Mouse (Mus musculus) layer of hippocampus, postnatal 10 days (tissue): ENCODE measurements around the gene Klrb1f. TPM values are rescaled to one million over a fixed set of nuclear protein-coding genes. Genes with fewer than 3 reads are reported as not detected.
"Not testable (repeated sequence)": the region's sequence is repeated elsewhere in the genome, so short reads cannot be mapped to it uniquely, and the experiment has no call there.

ENCODE experiments used
- DNase-seq, 2 experiments: peaks; one replicate each; pipeline ENCODE4 v3.0.0; 2021; ENCODE audit warnings: low spot score in 2 of 2
- long read RNA-seq: library from polyadenylated mRNA; stranded (forward); transcript quantifications from one replicate; pipeline ENCODE4 v2.0.0, GENCODE M21; 2023
- total RNA-seq, 2 experiments: library from RNA; stranded (reverse); gene quantifications; 2 replicates each; pipeline ENCODE4 v1.2.3; 2021

Gene Klrb1f
- total RNA-seq = not detected
- long read RNA-seq = 0 reads

DNA sequence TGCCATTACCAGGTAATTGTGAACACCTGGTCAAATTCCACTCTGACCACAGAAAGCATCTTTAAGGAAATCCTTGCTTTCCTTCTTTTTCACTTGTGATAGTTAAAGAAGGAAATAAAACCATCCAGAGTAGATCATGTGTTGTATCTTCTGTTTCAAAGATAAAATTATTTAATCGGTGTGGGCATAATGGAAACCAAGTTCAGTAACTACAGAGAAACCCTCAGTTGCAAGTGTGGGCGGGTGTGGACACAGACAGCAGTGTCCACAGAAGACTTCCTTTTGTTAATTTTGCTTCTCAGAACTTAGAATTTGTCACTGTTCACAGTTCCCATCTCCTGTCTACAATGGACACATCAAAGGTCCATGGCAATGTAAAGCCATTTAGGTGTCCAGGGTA is at the start of gene Klrb1f:
Gene Klrb1f, plus strand, starts transcription at position 301 of the 400 bp plus-strand sequence.
- no peak for DNase-seq

DNA sequence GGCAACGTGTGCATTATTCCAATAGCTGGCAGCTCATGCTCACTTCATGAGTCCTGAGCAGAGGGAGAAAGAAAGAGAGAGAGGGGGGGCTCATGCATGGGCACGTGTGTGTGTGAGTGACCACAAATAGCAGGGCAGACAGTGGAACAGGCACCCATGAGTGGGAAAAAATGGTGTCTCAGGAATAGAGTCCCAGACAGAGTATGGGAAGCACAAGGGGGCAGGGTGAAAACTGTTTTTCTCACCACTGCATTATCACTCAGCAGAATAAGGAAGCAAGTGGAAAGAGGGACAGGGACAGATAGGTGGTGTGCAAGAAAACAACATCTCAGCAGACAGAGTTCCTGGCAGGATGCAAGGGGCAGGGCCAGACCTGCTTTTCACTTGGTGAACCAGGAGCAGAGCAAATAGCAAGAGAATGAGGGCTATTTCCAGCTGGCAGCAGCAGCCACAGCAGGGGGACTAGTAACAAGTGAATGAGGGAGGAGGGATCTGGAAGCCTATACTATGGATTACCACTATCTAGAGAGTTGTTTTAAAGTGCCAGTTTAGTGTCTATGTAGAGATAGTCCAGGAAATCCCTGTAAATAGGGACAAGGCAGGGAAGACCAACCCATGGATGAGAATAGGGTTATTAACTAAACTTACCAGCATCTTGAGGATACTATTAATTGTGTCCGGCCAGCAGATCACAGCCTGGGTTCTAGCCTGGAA is 49.5 kb upstream of the Klrb1f start:
- DNase-seq = no peak

DNA sequence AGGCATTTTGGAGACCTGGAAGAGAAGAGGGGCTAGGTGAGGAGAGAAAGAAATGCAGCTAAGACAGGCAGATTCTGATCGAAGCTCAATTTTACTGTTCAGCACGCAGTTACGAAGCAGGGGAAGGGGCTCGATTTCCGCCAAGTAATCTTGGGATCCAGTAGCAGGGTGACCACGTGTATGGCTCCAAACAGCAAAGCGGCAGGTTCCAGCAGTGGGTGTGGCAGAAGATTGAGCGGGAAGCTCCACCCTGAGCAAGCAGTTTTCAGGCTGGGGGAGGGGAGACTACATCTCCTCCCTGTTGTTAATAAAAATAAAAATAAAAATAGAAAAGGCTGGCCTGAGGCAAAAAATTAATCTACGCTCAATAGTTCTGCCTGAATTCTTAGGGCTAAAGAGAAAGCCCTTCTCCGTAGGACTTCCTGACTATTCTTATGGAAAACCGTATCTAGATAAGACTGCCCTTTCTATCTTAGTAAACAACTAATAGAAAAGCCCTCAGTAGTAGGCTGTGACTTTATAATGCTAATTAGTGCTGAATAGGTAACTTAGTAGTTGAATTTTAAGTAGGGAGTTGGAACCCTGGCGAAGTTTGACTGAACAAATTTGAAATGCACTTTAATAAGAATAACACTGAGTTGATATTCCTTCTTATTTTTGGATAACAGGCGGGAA is 48.8 kb upstream of the Klrb1f start:
- no peak for DNase-seq

DNA sequence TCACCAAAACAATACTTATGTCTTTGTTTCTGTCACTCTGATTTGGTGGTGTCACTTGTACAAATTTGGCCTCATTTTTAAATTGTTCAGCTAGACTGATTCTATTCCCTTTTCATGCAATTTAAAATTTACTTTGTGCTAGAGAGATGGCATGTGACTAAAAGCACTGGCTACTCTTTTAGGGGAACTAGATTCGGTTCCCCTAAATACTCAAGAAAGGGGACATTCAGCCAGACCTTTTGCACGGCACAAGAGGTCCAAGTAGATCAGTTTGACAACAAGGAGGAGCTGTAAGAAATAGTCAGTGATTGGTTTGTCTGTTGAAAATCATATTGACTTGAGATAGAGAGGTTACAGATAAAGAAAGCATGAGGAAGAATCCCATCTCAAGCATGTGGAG is 44.3 kb upstream of the Klrb1f start:
- no peak for DNase-seq

DNA sequence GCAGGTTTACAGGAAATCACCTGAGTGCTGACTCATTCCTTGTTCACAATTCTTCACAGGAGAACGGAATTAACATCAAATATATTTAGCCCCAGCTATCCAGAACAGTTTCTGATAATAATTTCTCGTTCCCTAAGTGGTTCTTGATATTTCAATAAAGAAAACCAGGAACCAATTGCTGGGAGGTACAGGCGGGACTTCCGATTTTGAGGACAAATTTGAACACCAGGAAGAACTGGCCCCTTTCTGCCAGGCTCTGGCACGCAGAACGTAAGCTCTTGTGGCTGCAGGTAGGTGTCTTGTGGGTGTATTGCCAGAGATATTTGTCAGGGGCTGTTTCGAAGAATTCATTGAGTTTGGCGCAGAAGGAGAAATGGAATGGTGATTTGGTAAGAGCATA is 37.1 kb upstream of the Klrb1f start:
- no peak for DNase-seq

DNA sequence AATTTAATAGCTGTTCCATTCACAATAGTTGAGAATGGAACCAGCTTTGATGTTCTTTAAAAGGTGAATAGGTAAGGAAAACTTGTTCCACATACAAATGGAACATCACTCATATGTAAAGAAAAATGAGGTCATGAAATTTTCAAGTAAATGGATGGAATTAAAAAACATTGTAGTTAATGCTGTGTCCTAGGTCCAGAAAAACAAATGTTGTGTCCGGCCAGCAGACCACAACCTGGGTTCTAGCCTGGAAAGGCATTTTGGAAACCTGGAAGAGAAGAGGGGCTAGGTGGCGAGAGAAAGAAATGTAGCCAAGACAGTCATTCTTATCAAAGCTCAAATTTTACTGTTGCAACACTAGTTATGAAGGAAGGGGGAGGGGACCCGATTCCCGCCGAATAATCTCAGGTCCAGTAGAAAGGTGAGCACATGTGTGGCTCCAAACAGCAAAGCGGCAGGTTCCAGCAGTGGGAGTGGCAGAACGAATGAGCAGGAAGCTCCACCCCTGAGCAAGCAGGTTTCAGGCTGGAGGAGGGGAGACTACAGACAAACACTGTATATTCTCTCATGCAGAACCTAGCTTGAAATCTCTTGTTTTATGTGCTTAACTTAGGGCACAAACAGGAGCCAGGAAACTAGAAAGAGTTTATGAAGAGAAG is 35.7 kb upstream of the Klrb1f start:
- DNase-seq = not testable (repeated sequence)

DNA sequence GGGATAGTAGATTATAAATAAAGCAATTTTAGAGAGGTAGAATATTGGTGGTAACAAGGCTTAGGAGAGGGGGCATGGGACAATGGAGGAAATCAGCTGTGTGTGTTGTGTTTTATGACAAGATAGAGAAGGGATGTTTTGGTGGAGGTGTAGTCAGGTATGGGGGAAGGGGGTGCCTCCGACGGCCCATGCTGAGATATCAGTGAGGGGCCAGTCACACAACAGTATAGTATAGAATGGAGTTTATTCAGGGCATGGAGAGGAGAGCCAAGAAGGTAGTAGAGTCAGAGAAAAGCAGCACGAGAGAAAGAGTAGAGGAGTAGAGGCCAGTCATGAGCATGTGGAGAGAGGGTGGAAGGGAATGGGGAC is 35.2 kb upstream of the Klrb1f start:
- no peak for DNase-seq

DNA sequence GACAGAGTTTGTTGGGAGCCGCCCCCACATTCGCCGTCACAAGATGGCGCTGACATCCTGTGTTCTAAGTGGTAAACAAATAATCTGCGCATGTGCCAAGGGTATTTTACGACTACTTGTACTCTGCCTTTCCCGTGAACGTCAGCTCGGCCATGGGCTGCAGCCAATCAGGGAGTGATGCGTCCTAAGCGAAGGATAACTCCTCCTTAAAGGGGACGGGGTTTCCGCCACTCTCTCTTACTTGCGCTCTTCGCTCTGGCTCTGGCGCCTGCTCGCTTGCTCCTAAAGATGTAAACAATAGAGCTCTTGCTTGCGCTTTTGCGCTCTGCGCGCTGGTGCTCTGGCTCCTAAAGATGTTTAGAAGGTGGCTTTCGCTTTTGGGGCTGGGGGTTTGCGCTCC is 33.7 kb upstream of the Klrb1f start:
- not testable (repeated sequence) for DNase-seq

DNA sequence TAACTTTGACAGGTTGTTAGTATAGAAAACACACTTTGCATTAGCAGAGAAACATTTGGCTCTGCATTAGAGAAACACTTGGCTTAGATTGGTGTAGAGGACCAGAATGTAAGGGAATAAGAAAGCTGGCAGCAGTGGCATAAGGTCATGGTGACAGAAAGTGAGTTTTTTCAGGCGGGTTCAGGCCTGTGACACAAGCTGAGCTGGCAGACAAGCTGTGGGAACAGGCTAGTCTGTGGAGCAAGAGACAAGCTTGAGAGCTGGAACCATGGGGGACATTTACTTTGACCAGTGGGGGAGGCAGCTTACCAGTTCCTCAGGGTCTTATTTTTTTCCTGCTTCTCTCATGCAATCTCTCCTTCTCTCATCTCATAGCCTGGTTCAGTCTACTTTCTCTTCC is 32.7 kb upstream of the Klrb1f start:
- DNase-seq = no peak

DNA sequence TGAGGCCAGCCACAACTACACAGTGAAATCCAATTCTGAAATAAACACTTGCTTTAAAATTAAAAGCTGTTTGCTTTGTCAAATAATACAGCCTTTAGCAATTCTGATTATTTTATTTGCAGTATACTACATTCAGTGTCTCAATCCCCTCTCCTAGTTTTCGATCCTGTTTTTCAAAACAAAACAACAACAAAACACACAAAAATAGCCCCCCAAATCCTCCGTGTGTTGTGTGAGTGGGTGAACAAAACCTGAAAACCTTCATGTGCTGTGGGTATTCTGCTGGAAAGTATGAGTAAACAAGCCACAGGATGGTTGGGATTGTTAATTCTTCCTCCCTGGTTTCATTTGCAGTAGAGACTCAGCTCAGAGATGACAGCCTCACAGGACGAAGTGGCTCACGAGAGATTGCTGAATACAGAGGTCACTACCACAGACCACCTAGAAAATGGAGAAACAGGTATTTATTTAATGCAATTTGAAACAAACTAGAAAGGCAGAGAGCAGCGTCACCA is 31.9 kb upstream of the Klrb1f start:
- no peak for DNase-seq

DNA sequence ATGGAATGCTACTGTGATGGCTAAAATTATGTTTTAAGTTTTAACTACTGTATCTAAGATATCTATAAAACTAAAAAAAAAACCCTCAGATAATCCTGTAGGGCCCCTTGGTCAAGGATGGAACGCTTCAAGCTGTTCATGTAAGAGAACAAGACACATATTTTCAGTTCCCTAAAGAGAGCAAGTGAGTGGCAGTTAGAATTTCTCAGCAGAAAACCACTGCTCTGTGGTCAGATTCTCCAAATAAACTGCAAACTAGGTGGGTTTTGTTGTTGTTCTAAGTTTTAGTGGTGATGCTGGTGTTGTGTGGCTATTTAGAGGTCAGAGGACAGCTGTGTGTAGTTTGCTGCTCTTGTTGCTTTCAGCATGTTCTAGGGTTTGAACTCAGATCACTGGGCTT is 31.3 kb upstream of the Klrb1f start:
- no peak for DNase-seq

DNA sequence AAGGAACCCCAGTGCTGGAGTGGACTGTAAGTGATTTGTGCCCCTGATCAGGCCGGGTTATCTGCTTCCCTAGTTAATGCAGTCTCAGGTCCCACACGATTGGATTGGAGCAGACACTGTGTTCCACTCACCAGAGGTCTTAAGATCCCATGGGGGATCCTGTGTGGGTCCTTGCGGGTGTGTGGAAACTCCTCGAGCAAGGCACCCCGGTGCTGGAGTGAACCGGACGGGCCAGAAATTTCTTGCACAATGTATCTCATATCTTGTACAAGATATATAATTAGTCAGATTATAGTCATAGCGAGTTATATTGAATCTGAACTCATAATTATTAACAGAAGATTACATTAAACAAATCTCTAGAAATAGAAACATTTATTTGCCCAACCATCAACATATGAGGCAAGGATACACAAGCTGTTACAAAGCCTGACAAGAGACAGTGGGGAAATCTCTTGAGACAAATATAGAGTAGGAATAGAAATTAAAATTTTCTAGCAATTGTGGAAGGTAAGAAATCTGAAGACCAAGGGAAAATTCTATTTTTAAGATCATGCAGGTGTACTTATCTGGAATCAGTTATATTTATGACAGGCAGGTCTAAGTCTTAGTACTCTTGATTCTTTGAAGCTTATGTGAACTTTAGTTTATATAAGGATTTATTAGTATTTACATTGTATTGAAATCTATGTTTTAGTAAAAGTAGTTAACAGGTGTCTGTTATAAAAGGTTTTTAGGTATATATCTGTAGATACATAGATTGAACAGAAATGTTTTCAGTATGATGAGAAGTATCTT is 18.1 kb upstream of the Klrb1f start:
- DNase-seq = no peak

DNA sequence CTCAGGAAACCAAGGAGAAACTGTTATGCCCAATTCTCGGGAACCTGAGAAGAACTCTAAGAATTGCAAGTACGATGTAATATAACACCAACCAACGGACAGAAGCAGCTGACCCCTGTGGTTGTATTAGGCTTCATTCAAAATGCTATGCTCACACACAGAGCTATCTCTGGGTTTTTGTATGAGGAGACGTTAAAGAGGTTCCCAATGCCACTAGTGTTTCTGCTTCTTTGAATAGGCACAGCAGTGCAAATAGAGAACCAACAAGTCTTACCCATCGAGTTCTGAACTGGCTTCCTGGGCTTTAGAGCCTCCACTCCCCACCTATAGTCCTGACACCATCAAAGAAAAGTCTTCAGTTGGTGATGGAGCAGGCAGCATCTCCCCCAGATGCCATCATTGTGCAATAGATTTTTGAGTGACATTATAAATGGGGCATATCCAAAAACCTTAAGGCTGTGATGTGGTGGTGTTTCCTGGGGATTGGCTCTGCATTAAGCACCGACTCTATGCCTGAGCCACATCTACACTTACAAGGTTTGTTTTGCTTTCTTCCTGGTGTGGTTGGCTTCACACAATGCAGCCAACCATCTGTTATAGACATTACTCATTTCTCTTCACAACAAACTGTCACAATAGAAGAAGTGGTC is 15.4 kb upstream of the Klrb1f start:
- no peak for DNase-seq

DNA sequence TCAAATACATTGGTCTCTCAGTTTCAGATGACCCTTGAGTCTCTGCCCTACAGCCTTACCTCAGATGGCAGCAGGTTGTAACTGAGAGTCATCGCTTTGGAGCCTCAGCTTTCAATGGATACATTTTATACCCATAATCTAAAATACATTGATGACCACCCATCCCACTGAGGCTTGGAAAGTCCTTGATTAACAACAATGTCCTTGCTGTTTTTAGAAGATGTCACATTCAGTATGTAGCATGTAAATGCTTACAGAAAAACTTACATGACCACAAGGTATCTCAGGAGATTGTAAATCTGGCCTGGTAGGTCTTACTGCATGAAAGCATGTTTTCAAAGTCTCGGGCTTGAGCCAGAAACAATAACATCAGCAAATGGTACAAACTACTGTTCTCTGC is 14.7 kb upstream of the Klrb1f start:
- DNase-seq = no peak

DNA sequence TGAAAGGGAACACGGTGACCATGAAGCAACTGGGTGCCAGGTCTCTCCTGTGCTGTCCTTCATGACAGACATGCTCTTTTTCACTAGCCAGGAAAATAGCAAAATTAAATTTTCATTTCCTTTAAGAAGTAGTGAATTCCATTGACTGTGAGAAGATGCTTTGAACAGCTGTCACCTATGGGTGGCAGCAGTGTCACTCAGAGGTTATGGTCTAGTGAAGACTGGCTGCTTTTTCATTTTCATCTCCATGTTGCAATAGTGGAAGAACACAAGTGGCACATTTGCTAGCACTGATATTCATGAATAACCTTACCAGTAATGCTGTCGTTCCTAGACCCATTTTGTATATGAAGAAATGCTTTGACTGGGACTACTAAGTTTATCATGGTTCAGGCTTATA is 12.3 kb upstream of the Klrb1f start:
- no peak for DNase-seq

DNA sequence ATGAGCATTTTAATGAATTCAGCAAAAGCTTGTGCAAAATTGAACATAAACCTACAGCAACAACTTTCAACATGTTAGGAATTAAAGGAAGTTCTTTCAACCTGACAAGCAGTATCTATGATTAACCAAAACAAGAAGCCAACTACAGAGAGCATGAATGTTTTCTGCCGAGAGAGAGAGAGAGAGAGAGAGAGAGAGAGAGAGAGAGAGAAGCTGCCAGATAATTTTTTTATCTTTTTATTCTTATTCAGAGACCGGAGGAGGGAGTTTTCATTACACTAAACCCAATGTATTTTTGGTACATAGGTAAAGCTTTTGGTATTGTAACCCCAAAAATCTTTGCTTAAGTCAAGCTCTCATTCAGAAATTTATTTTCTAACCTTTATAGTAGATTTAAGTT is 10.7 kb upstream of the Klrb1f start:
- no peak for DNase-seq

DNA sequence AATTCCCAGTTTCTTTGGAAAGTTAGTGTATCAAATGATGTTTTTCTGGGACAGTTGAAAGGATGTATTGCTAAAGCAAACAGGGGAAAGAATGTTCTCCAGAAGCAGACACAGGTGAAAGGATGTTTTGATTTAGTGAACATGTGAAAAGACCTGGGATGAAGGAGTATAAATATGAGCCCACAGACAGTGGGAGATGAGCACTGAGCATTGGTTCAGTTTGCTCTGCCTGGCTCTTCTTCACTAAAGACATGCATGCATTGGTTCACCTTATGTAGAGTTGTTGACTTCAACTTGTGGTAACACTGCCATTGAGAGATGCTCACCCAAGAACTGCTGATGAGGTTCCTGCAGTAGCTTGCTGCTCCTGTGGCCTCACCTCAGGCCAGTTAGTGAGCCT is 9.4 kb upstream of the Klrb1f start:
- DNase-seq = no peak

DNA sequence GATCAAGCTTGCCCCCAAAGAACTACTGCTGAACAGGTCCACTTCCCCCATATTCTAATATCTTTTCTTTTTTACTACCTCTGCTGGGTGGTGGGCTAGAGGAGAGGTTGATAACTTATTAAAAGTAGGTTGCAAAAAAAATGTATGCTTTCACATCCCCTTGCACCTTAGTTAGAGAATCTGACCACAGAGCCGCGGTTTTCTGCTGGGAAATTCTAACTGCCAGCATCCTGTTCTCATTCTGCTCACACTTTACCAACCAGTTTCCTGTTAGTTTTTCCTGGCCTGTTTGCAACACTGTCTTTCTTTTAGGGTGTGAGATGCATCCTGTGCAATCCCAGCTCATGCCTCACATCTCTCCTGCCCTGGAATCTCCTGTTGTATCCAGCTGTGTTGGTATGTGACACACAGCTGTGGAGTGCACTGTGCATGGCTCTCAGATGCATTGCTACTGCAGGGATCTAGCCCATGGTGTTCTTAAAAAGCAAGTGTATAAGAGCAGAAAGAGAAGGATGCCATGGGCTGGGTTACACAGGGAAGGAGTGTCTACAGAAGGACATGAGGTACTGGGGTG is 8.7 kb upstream of the Klrb1f start:
- DNase-seq = no peak

DNA sequence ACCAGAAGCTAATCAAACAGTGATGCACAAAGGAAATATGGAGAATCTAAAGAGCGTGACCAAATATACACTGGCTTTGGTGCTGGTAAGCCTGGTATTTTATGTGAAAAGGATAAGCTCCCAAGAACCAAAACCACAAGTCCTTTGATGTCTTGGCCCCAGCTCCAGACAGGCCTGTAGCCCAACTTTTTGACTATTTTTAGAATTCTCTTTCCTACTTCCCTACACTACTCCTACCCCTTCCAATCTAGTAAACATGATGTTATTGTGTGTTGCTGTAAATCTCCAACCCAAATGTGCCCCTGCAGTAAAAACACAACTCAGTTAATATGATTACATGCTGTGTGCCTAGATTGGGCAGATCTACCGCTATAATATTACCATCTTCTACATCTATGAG is 4.2 kb upstream of the Klrb1f start:
- no peak for DNase-seq

DNA sequence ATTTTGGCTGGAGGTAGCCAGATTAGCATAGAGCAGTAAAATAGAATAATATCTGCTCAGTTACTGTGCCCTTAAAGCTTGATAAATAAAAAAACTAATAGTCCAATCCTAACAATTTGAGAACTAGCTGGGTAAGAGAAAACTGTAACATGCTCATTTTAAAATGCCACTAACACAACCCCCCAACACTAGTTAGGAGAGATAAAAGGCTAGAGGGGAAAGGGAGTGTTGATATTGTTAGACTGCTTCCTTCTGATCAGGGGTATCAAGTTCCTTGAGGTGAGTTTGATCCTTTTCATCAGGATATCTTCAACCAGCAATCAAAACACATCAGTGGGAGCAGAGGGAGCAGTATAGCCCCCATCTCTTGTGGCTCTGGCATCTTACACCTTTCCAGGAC is 3.2 kb upstream of the Klrb1f start:
- DNase-seq = no peak

DNA sequence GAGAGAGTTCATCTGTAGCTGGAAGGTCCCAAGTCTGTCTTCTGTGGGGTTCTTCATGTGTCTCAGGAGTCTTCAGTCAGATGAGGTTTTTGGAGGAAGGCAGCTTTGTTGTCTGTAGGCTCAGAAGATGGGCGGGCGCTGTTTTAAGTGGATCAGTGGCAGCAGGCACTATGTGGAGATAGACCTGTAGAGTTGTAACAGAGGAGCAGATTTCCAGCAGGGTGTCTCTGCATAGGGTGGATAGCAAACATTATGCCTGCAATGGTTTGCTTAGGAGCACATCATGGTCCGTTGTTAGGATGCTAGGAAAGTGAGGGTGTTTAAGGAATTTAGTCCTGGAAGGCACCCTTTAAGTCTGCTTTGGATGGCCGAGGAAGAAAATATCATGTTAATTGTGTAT is 2.7 kb downstream of the Klrb1f start:
- DNase-seq = no peak
